Mouse (Mus musculus): ENCODE data around the gene Cfap45. TPM values are rescaled to one million over a fixed set of nuclear protein-coding genes. Genes with fewer than 3 reads are reported as not detected.
A peak's percentile ranks its signal among the peaks of the same experiment; 100 is the strongest.

Gene Cfap45
- polyA plus RNA-seq, 1 experiment from 2014 or later: 1.7 TPM

- Histone ChIP-seq H3K4me2 (replicated peaks) (no peak overlapping the region; the same call in 1 of the 2 replicates), H3K27ac (no peak overlapping the region), H3K9ac (no peak overlapping the region), H3K4me3 (no peak overlapping the region), H3K27me3 (no peaks in the 10 kb centered on the region), H3K4me1 (peaks cover 26% of the 10 kb centered on the region), H3K9me3 (no peaks in the 10 kb centered on the region), H3K36me3 (peaks cover 14% of the 10 kb centered on the region)
- 41% methylated on average over 8 of the region's 8 CpGs for whole genome bisulfite sequencing
- ATAC-seq (ENCODE audit: low FRiP score, low read depth): no peak
These were observed 10.6 kb upstream of the Cfap45 start for GRCm38 (mm10) chr1:172509983-172510382.

- Histone ChIP-seq H3K4me2 (replicated peaks) (no peak overlapping the region; the same call in 1 of the 2 replicates), H3K4me1 (peaks cover 24% of the 10 kb centered on the region), H3K9ac (no peak overlapping the region), H3K4me3 (no peak overlapping the region), H3K9me3 (no peaks in the 10 kb centered on the region), H3K27me3 (no peaks in the 10 kb centered on the region), H3K27ac (no peak overlapping the region), H3K36me3 (peaks cover 9% of the 10 kb centered on the region)
- ATAC-seq (ENCODE audit: low FRiP score, low read depth): no peak
- WGBS: 34% methylated on average over 13 of the region's 13 CpGs
These were observed 10.1 kb upstream of the Cfap45 start for GRCm38 (mm10) chr1:172510421-172510972.

GRCm38 (mm10) chr1:172512962-172513361, 7.6 kb upstream of the Cfap45 start:
- ATAC-seq (ENCODE audit: low FRiP score, low read depth): peak; percentile 34; the same call in 1 of the 2 replicates
- no peak overlapping the region; the same call in 1 of the 2 replicates for H3K27ac ChIP-seq
- WGBS: 31% methylated on average over 13 of the region's 13 CpGs
- 0 out of 2 replicates have a peak, but pooled peaks cover under 1% of the 10 kb centered on the region for H3K9me3 ChIP-seq
- H3K27me3 ChIP-seq: no peaks in the 10 kb centered on the region
- peaks cover 18% of the 10 kb centered on the region for H3K4me1 ChIP-seq
- H3K4me3 ChIP-seq: no peak overlapping the region
- peak overlapping the region; percentile 44 for H3K4me2 ChIP-seq (replicated peaks)
- H3K9ac ChIP-seq: no peak overlapping the region
- H3K36me3 ChIP-seq: 0 out of 2 replicates have a peak, but pooled peaks cover 3% of the 10 kb centered on the region

- no peak for ATAC-seq (ENCODE audit: low FRiP score, low read depth)
- no peak overlapping the region; the same call in 1 of the 2 replicates for H3K27ac ChIP-seq
- WGBS: 71% methylated on average over 17 of the region's 17 CpGs
These were observed 6.9 kb upstream of the Cfap45 start for GRCm38 (mm10) chr1:172513525-172514212.

GRCm38 (mm10) chr1:172514213-172514529, 6.4 kb upstream of the Cfap45 start:
- WGBS: 72% methylated on average over 4 of the region's 4 CpGs
- H3K27ac ChIP-seq: no peak overlapping the region
- H3K9me3 ChIP-seq: 0 out of 2 replicates have a peak, but pooled peaks cover 3% of the 10 kb centered on the region
- no peaks in the 10 kb centered on the region for H3K27me3 ChIP-seq
- no peaks in the 10 kb centered on the region for H3K36me3 ChIP-seq
- H3K9ac ChIP-seq: no peak overlapping the region
- ATAC-seq (ENCODE audit: low FRiP score, low read depth): no peak
- H3K4me3 ChIP-seq: no peak overlapping the region
- H3K4me2 ChIP-seq (replicated peaks): no peak overlapping the region
- H3K4me1 ChIP-seq: peaks cover 18% of the 10 kb centered on the region

More at GRCm38 (mm10) chr1:172513525-172514212, 6.9 kb upstream of the Cfap45 start:
- Histone ChIP-seq H3K9me3 (0 out of 2 replicates have a peak, but pooled peaks cover 3% of the 10 kb centered on the region), H3K36me3 (no peaks in the 10 kb centered on the region), H3K4me1 (peaks cover 18% of the 10 kb centered on the region), H3K9ac (no peak overlapping the region), H3K4me2 (replicated peaks) (no peak overlapping the region), H3K27me3 (no peaks in the 10 kb centered on the region), H3K4me3 (no peak overlapping the region)

GRCm38 (mm10) chr1:172514551-172515268, 5.9 kb upstream of the Cfap45 start:
- ATAC-seq (ENCODE audit: low FRiP score, low read depth): no peak
- Histone ChIP-seq H3K4me1 (peaks cover 18% of the 10 kb centered on the region), H3K4me3 (no peak overlapping the region), H3K27ac (no peak overlapping the region), H3K36me3 (no peaks in the 10 kb centered on the region), H3K9me3 (0 out of 2 replicates have a peak, but pooled peaks cover 3% of the 10 kb centered on the region), H3K4me2 (replicated peaks) (no peak overlapping the region), H3K9ac (no peak overlapping the region), H3K27me3 (no peaks in the 10 kb centered on the region)
- 82% methylated on average over 7 of the region's 7 CpGs for WGBS

DNA sequence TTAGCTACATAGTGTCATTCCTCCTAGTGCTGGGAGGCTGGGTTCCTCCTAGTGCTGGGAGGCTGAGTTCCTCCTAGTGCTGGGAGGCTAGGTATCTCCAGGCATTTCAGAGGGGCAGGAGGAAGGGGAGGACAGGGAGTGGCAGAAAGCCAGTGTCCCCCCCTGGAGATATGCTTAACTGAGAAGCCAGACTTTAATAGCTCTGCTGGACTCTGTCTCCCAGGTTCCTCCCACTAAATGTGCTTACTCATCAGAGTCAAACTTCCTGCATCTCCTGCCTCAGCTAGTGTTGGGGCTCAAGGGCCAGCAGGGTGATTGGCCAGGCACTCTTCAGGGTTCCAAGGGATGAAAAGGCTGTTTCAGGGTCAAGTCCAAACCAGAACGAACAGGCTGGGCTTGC, 5.2 kb upstream of the Cfap45 start:
- Histone ChIP-seq H3K4me1 (peaks cover 22% of the 10 kb centered on the region), H3K9me3 (0 out of 2 replicates have a peak, but pooled peaks cover 3% of the 10 kb centered on the region), H3K27ac (no peak overlapping the region), H3K27me3 (no peaks in the 10 kb centered on the region), H3K4me2 (replicated peaks) (no peak overlapping the region), H3K4me3 (no peak overlapping the region), H3K9ac (no peak overlapping the region), H3K36me3 (no peaks in the 10 kb centered on the region)
- WGBS: 52% methylated on average over 1 of the region's 1 CpGs
- ATAC-seq (ENCODE audit: low FRiP score, low read depth): no peak

DNA sequence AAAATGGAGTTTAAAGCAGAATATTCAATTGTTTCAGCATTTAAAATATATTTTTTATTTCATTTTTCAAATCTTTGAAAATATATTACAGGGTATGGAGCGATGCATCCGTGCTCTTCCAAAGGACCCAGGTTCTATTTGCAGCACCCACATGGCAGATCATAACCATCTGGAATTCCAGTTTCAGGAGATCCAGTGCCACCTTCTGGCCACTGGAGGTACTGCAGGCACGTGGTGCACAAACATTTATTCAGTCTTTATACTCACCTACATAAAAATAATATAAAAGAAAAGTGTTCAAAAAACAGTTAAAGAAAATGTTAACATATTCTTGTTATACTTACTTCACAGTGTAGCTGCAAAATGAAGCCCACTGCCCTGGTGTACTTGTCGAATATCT, 2.6 kb upstream of the Cfap45 start:
- Histone ChIP-seq H3K4me2 (replicated peaks) (no peak overlapping the region), H3K4me1 (peaks cover 26% of the 10 kb centered on the region), H3K9ac (no peak overlapping the region), H3K27ac (no peak overlapping the region), H3K36me3 (no peaks in the 10 kb centered on the region), H3K4me3 (no peak overlapping the region), H3K9me3 (0 out of 2 replicates have a peak, but pooled peaks cover 3% of the 10 kb centered on the region), H3K27me3 (no peaks in the 10 kb centered on the region)
- 78% methylated on average over 4 of the region's 4 CpGs for WGBS
- ATAC-seq (ENCODE audit: low FRiP score, low read depth): no peak

GRCm38 (mm10) chr1:172519644-172520043, 957 bp upstream of the Cfap45 start:
- Histone ChIP-seq H3K27ac (no peak overlapping the region), H3K4me3 (no peak overlapping the region), H3K36me3 (no peaks in the 10 kb centered on the region), H3K4me2 (replicated peaks) (no peak overlapping the region), H3K9ac (no peak overlapping the region), H3K9me3 (0 out of 2 replicates have a peak, but pooled peaks cover 3% of the 10 kb centered on the region), H3K27me3 (no peaks in the 10 kb centered on the region), H3K4me1 (peaks cover 14% of the 10 kb centered on the region)
- ATAC-seq (ENCODE audit: low FRiP score, low read depth): no peak
- 63% methylated on average over 6 of the region's 6 CpGs for WGBS

GRCm38 (mm10) chr1:172522524-172522923, 1.9 kb downstream of the Cfap45 start:
- no peak for ATAC-seq (ENCODE audit: low FRiP score, low read depth)
- Histone ChIP-seq H3K27ac (no peak overlapping the region), H3K9ac (no peak overlapping the region), H3K27me3 (peaks cover 13% of the 10 kb centered on the region; the same call in 1 of the 2 replicates), H3K4me2 (replicated peaks) (no peak overlapping the region), H3K36me3 (no peaks in the 10 kb centered on the region), H3K4me1 (peaks cover 34% of the 10 kb centered on the region), H3K9me3 (0 out of 2 replicates have a peak, but pooled peaks cover 3% of the 10 kb centered on the region), H3K4me3 (no peak overlapping the region)
- WGBS: 71% methylated on average over 7 of the region's 7 CpGs

DNA sequence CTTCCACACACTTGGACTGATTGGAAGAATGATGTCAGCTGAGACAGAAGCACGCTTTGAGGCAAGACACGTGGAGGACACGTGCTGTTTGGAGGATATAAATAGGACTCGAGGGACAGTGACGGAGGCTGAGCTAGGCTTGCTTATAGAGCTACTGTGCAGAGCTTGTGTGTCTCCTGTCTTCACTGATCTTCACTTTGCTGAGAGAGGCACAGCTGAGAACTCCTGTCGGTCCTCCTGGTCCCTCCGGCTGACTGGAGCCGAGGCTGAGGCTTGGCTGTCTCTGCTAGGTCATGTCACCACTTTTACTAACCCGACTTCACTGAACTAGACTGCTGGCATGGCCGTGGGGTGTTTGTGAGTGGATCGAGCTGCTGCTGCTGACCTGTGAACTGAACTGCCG, 3.1 kb downstream of the Cfap45 start:
- no peaks in the 10 kb centered on the region for H3K9me3 ChIP-seq
- no peak overlapping the region for H3K4me2 ChIP-seq (replicated peaks)
- H3K9ac ChIP-seq: no peak overlapping the region
- H3K27me3 ChIP-seq: peaks cover 15% of the 10 kb centered on the region; the same call in 1 of the 2 replicates
- peaks cover 34% of the 10 kb centered on the region for H3K4me1 ChIP-seq
- H3K36me3 ChIP-seq: no peaks in the 10 kb centered on the region
- ATAC-seq (ENCODE audit: low FRiP score, low read depth): no peak
- H3K27ac ChIP-seq: no peak overlapping the region
- WGBS: 59% methylated on average over 12 of the region's 12 CpGs
- no peak overlapping the region for H3K4me3 ChIP-seq

Data from limb, embryonic 13.5 days (tissue).